Mouse (Mus musculus) heart, postnatal 25 days (tissue): ENCODE data around the gene Nwd2. TPM values are rescaled to one million over a fixed set of nuclear protein-coding genes. Genes with fewer than 3 reads are reported as not detected.

Experiments used
- DNase-seq: peaks from one replicate; pipeline ENCODE4 v3.0.0; 2022; ENCODE audit warnings: low spot score
- intact Hi-C: fragments of 180-260 bp; cut with DNase I; formaldehyde crosslinking; loops from one replicate; pipeline ENCODE4 v1.15.1; 2025
- total RNA-seq, 2 experiments: library from RNA; stranded (reverse); gene quantifications; 2 replicates each; pipeline ENCODE4 v1.2.3; 2021

Gene Nwd2
- total RNA-seq, 2 experiments from 2014 or later: not detected

GRCm38 (mm10) chr5:63748759-63749158, 99.9 kb downstream of the Nwd2 start:
- intact Hi-C loops: no loop called here
- DNase-seq: no peak

- no peak for DNase-seq
- intact Hi-C loops: no loop called here
These were observed 106.3 kb downstream of the Nwd2 start for GRCm38 (mm10) chr5:63755092-63755761.

GRCm38 (mm10) chr5:63755938-63756337, 107.0 kb downstream of the Nwd2 start:
- intact Hi-C loops: no loop called here
- DNase-seq: no peak

- intact Hi-C loops: loop anchor here (10.0 kb wide), 1 partner anchor 871 kb away; no protein-coding TSS in a partner anchor
- DNase-seq: no peak
These were observed 117.0 kb downstream of the Nwd2 start for GRCm38 (mm10) chr5:63765886-63766285.

- intact Hi-C loops: loop anchor here (10.0 kb wide), 1 partner anchor 872 kb away; no protein-coding TSS in a partner anchor
- no peak for DNase-seq
These were observed 117.8 kb downstream of the Nwd2 start for GRCm38 (mm10) chr5:63766715-63767114.

- no peak for DNase-seq
- intact Hi-C loops: loop anchor here (10.0 kb wide), 1 partner anchor 873 kb away; no protein-coding TSS in a partner anchor
These were observed 118.6 kb downstream of the Nwd2 start for GRCm38 (mm10) chr5:63767464-63767863.

- intact Hi-C loops: loop anchor here (10.0 kb wide), 1 partner anchor 873 kb away; no protein-coding TSS in a partner anchor
- no peak for DNase-seq
These were observed 119.3 kb downstream of the Nwd2 start for GRCm38 (mm10) chr5:63768220-63768619.

GRCm38 (mm10) chr5:63772971-63773370, 124.1 kb downstream of the Nwd2 start:
- intact Hi-C loops: no loop called here
- DNase-seq: no peak

- intact Hi-C loops: no loop called here
These were observed 124.7 kb downstream of the Nwd2 start for GRCm38 (mm10) chr5:63773603-63774002.

GRCm38 (mm10) chr5:63788156-63788826, 139.4 kb downstream of the Nwd2 start:
- DNase-seq: no peak

More at GRCm38 (mm10) chr5:63773603-63774002, 124.7 kb downstream of the Nwd2 start:
- DNase-seq: no peak

GRCm38 (mm10) chr5:63811819-63812508, 163.1 kb downstream of the Nwd2 start, which contains the start of gene 0610040J01Rik:
Gene 0610040J01Rik, plus strand, starts transcription at chr5:63812363.
- intact Hi-C loops: loop anchor here (1.0 to 5.0 kb wide), 2 partner anchors 74 to 260 kb away; no protein-coding TSS in a partner anchor
- peak; percentile 24 for DNase-seq

More at GRCm38 (mm10) chr5:63788156-63788826, 139.4 kb downstream of the Nwd2 start:
- intact Hi-C loops: no loop called here

- intact Hi-C loops: loop anchor here (1.0 to 5.0 kb wide), 2 partner anchors 74 to 260 kb away; no protein-coding TSS in a partner anchor
- DNase-seq: no peak
These were observed 163.6 kb downstream of the Nwd2 start for GRCm38 (mm10) chr5:63812509-63812865.

- DNase-seq: no peak
- intact Hi-C loops: no loop called here
These were observed 167.7 kb downstream of the Nwd2 start for GRCm38 (mm10) chr5:63816643-63817042.

- no peak for DNase-seq
- intact Hi-C loops: no loop called here
These were observed 168.4 kb downstream of the Nwd2 start for GRCm38 (mm10) chr5:63817270-63817669.

GRCm38 (mm10) chr5:63818975-63819374, 170.1 kb downstream of the Nwd2 start:
- intact Hi-C loops: no loop called here
- DNase-seq: no peak

GRCm38 (mm10) chr5:63819519-63819918, 170.6 kb downstream of the Nwd2 start:
- no peak for DNase-seq
- intact Hi-C loops: no loop called here

- intact Hi-C loops: no loop called here
- no peak for DNase-seq
These were observed 172.3 kb downstream of the Nwd2 start for GRCm38 (mm10) chr5:63821176-63821575.

GRCm38 (mm10) chr5:63821860-63822259, 173.0 kb downstream of the Nwd2 start:
- DNase-seq: no peak
- intact Hi-C loops: no loop called here

GRCm38 (mm10) chr5:63823362-63824332, 174.7 kb downstream of the Nwd2 start:
- intact Hi-C loops: no loop called here
- DNase-seq: no peak
